Mouse (Mus musculus): ENCODE results near the gene Vapa.
"Not testable (repeated sequence)": the region's sequence is repeated elsewhere in the genome, so short reads cannot be mapped to it uniquely, and the experiment has no call there.

Gene Vapa

GRCm38 (mm10) chr17:65561361-65562015, 51.9 kb downstream of the Vapa start:
- DNase-seq: no peak

- no peak for DNase-seq
These were observed 54.1 kb downstream of the Vapa start for GRCm38 (mm10) chr17:65559273-65559672.

- DNase-seq: no peak
These were observed 54.6 kb downstream of the Vapa start for GRCm38 (mm10) chr17:65558788-65559187.

GRCm38 (mm10) chr17:65558217-65558616, 55.1 kb downstream of the Vapa start:
- peak; percentile 54 for DNase-seq

GRCm38 (mm10) chr17:65557212-65557611, 56.1 kb downstream of the Vapa start:
- no peak for DNase-seq

- no peak for DNase-seq
These were observed 56.6 kb downstream of the Vapa start for GRCm38 (mm10) chr17:65556798-65557197.

GRCm38 (mm10) chr17:65552426-65552997, 60.8 kb downstream of the Vapa start:
- no peak for DNase-seq

- no peak for DNase-seq
These were observed 63.0 kb downstream of the Vapa start for GRCm38 (mm10) chr17:65550357-65550756.

GRCm38 (mm10) chr17:65548698-65549365, 64.5 kb downstream of the Vapa start:
- DNase-seq: no peak

- not testable (repeated sequence) for DNase-seq
These were observed 67.1 kb downstream of the Vapa start for GRCm38 (mm10) chr17:65546221-65546620.

GRCm38 (mm10) chr17:65540441-65541272, 72.7 kb downstream of the Vapa start, which contains the start of gene Tmem232:
TSS of gene Tmem232 (minus strand) at chr17:65540782.
- DNase-seq: no peak

- DNase-seq: peak; percentile 14
These were observed 77.2 kb downstream of the Vapa start for GRCm38 (mm10) chr17:65536156-65536555.

- DNase-seq: not testable (repeated sequence)
These were observed 81.0 kb downstream of the Vapa start for GRCm38 (mm10) chr17:65532381-65532780.

Measured in cerebellum, adult 11 months (tissue).